Mouse (Mus musculus): Measurements from ENCODE around the gene Ngrn. TPM values are rescaled to one million over a fixed set of nuclear protein-coding genes. Genes with fewer than 3 reads are reported as not detected.

The Ngrn gene
- total and polyA plus RNA-seq, 3 experiments: 16.8 to 27.2 (median 22.9) TPM

GRCm38 (mm10) chr7:80246859-80247258, 14.2 kb upstream of the Ngrn start:
- no peak for TF ChIP-seq EP300 (IDR thresholded peaks at IDR 0.05; ENCODE audit: insufficient read depth, low read depth, low read length)
- no peak for TF ChIP-seq POLR2A (IDR thresholded peaks at IDR 0.05; ENCODE audit: insufficient read depth, low read depth, low read length)
- no peak for TF ChIP-seq CTCF (IDR thresholded peaks at IDR 0.05)
- Histone ChIP-seq H3K79me2 (replicated peaks; ENCODE audit: control insufficient read depth, insufficient read depth, low read length) (no peaks in the 10 kb centered on the region), H3K27ac (peak overlapping the region; percentile 78; the same call in 1 of the 2 replicates), H3K9ac (ENCODE audit: low read depth, low read length) (no peak overlapping the region), H3K27me3 (ENCODE audit: control insufficient read depth, insufficient read depth, low read length) (no peaks in the 10 kb centered on the region; the same call in 1 of the 2 replicates), H3K4me3 (peak overlapping the region; percentile 89; the same call in 1 of the 2 replicates), H3K36me3 (ENCODE audit: control insufficient read depth, insufficient read depth, low read length) (no peaks in the 10 kb centered on the region), H3K4me1 (ENCODE audit: control insufficient read depth, insufficient read depth, low read length) (no peaks in the 10 kb centered on the region)
- WGBS: 21% methylated on average over 7 of the region's 7 CpGs
- DNase-seq: no peak
- intact Hi-C loops (cut with DNase I): loop anchor here (2.0 kb wide), 2 partner anchors 14 to 16 kb away; partner anchors contain the start of genes Cib1 and Gdpgp1

- TF ChIP-seq POLR2A (IDR thresholded peaks at IDR 0.05; ENCODE audit: insufficient read depth, low read depth, low read length) (no peak), EP300 (IDR thresholded peaks at IDR 0.05; ENCODE audit: insufficient read depth, low read depth, low read length) (no peak)
- H3K4me3 ChIP-seq: no peak overlapping the region
- intact Hi-C loops (cut with DNase I): no loop called here
- WGBS: 75% methylated on average over 7 of the region's 7 CpGs
- H3K79me2 ChIP-seq (replicated peaks; ENCODE audit: control insufficient read depth, insufficient read depth, low read length): no peaks in the 10 kb centered on the region
- H3K36me3 ChIP-seq (ENCODE audit: control insufficient read depth, insufficient read depth, low read length): no peaks in the 10 kb centered on the region
- no peak for DNase-seq
- no peak overlapping the region for H3K9ac ChIP-seq (ENCODE audit: low read depth, low read length)
- no peaks in the 10 kb centered on the region for H3K4me1 ChIP-seq (ENCODE audit: control insufficient read depth, insufficient read depth, low read length)
- no peak overlapping the region for H3K27ac ChIP-seq
- H3K27me3 ChIP-seq (ENCODE audit: control insufficient read depth, insufficient read depth, low read length): no peaks in the 10 kb centered on the region; the same call in 1 of the 2 replicates
Measured at GRCm38 (mm10) chr7:80252437-80252836, 8.6 kb upstream of the Ngrn start.

DNA sequence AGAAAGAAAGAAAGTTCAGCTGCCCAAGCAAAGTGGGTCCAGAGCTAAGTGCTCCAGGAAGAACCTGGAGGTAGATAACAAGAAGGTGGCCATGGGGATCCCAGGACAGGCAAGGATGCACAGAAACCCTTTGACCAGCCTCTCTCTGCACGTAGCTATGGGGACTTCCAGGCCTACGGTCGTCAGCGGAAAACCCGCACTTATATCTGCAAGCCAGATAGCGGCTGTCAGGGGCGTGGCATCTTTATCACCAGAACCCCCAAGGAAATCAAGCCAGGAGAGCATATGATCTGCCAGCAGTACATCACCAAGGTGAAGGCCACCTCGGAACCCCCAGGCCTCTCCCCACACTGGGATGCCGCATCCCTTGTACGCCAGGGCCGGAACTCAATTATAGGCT, 8.1 kb upstream of the Ngrn start:
- no peak overlapping the region for H3K27ac ChIP-seq
- H3K9ac ChIP-seq (ENCODE audit: low read depth, low read length): no peak overlapping the region
- H3K27me3 ChIP-seq (ENCODE audit: control insufficient read depth, insufficient read depth, low read length): no peaks in the 10 kb centered on the region; the same call in 1 of the 2 replicates
- H3K36me3 ChIP-seq (ENCODE audit: control insufficient read depth, insufficient read depth, low read length): no peaks in the 10 kb centered on the region
- H3K4me3 ChIP-seq: no peak overlapping the region
- no peaks in the 10 kb centered on the region for H3K4me1 ChIP-seq (ENCODE audit: control insufficient read depth, insufficient read depth, low read length)
- no peaks in the 10 kb centered on the region for H3K79me2 ChIP-seq (replicated peaks; ENCODE audit: control insufficient read depth, insufficient read depth, low read length)
- TF ChIP-seq EP300 (IDR thresholded peaks at IDR 0.05; ENCODE audit: insufficient read depth, low read depth, low read length): no peak
- no peak for TF ChIP-seq CTCF (IDR thresholded peaks at IDR 0.05)
- no peak for TF ChIP-seq POLR2A (IDR thresholded peaks at IDR 0.05; ENCODE audit: insufficient read depth, low read depth, low read length)
- intact Hi-C loops (cut with DNase I): no loop called here
- 74% methylated on average over 11 of the region's 11 CpGs for WGBS
- no peak for DNase-seq

GRCm38 (mm10) chr7:80255981-80256380, 5.0 kb upstream of the Ngrn start:
- Histone ChIP-seq H3K4me3 (no peak overlapping the region), H3K27ac (no peak overlapping the region), H3K79me2 (replicated peaks; ENCODE audit: control insufficient read depth, insufficient read depth, low read length) (no peaks in the 10 kb centered on the region), H3K27me3 (ENCODE audit: control insufficient read depth, insufficient read depth, low read length) (no peaks in the 10 kb centered on the region), H3K9ac (ENCODE audit: low read depth, low read length) (no peak overlapping the region), H3K36me3 (ENCODE audit: control insufficient read depth, insufficient read depth, low read length) (no peaks in the 10 kb centered on the region), H3K4me1 (ENCODE audit: control insufficient read depth, insufficient read depth, low read length) (peaks cover 2% of the 10 kb centered on the region; the same call in 1 of the 2 replicates)
- intact Hi-C loops (cut with DNase I): no loop called here
- no peak for TF ChIP-seq POLR2A (IDR thresholded peaks at IDR 0.05; ENCODE audit: insufficient read depth, low read depth, low read length)
- peak; percentile 55 for TF ChIP-seq CTCF (IDR thresholded peaks at IDR 0.05)
- no peak for TF ChIP-seq EP300 (IDR thresholded peaks at IDR 0.05; ENCODE audit: insufficient read depth, low read depth, low read length)
- 67% methylated on average over 2 of the region's 2 CpGs for WGBS
- DNase-seq: no peak

- H3K79me2 ChIP-seq (replicated peaks; ENCODE audit: control insufficient read depth, insufficient read depth, low read length): no peaks in the 10 kb centered on the region
- TF ChIP-seq POLR2A (IDR thresholded peaks at IDR 0.05; ENCODE audit: insufficient read depth, low read depth, low read length) (no peak), EP300 (IDR thresholded peaks at IDR 0.05; ENCODE audit: insufficient read depth, low read depth, low read length) (no peak), CTCF (IDR thresholded peaks at IDR 0.05) (no peak)
- 63% methylated on average over 2 of the region's 2 CpGs for WGBS
- H3K36me3 ChIP-seq (ENCODE audit: control insufficient read depth, insufficient read depth, low read length): no peaks in the 10 kb centered on the region
- H3K4me1 ChIP-seq (ENCODE audit: control insufficient read depth, insufficient read depth, low read length): peaks cover 2% of the 10 kb centered on the region; the same call in 1 of the 2 replicates
- no peak overlapping the region for H3K4me3 ChIP-seq
- H3K27me3 ChIP-seq (ENCODE audit: control insufficient read depth, insufficient read depth, low read length): no peaks in the 10 kb centered on the region
- intact Hi-C loops (cut with DNase I): no loop called here
- no peak overlapping the region for H3K9ac ChIP-seq (ENCODE audit: low read depth, low read length)
- no peak overlapping the region for H3K27ac ChIP-seq
- DNase-seq: no peak
Measured at GRCm38 (mm10) chr7:80257706-80258105, 3.3 kb upstream of the Ngrn start.

DNA sequence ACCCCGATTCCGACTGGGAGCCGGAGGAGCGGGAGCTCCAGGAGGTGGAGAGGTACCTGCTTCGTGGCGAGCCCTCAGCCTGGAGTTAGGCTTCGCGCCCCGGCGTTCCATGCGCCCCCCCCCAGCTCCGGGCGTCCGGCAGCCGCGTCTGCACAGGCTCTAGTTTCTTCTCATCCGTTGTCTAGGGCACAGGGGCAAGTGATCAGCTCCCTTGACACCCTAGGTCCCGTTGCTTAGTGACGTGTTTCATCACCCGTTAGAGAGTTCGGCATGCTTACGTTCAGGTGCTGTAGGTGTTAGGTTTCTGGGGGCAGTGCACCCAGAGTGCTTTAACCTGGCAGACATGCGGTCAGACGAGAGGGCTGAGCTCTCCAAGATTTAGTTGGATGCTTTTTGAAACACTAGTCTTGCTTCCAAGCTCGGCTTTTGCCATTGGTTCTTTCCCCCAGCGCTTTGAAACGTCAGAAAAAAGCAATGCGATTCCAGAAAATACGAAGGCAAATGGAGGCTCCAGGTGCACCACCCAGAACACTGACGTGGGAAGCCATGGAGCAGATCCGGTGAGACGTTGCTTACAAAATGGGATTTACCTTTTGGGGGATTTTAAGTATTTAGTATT, 466 bp downstream of the Ngrn start:
- no peaks in the 10 kb centered on the region for H3K36me3 ChIP-seq (ENCODE audit: control insufficient read depth, insufficient read depth, low read length)
- WGBS: under 1% methylated on average over 32 of the region's 32 CpGs
- peaks cover 2% of the 10 kb centered on the region; the same call in 1 of the 2 replicates for H3K4me1 ChIP-seq (ENCODE audit: control insufficient read depth, insufficient read depth, low read length)
- intact Hi-C loops (cut with DNase I): loop anchor here (1.0 kb wide), 1 partner anchor 8 kb away; the partner anchor contains the start of gene Vps33b
- H3K9ac ChIP-seq (ENCODE audit: low read depth, low read length): peak overlapping the region; percentile 87
- no peak for DNase-seq
- no peaks in the 10 kb centered on the region for H3K27me3 ChIP-seq (ENCODE audit: control insufficient read depth, insufficient read depth, low read length)
- TF ChIP-seq CTCF (IDR thresholded peaks at IDR 0.05) (no peak), EP300 (IDR thresholded peaks at IDR 0.05; ENCODE audit: insufficient read depth, low read depth, low read length) (no peak), POLR2A (IDR thresholded peaks at IDR 0.05; ENCODE audit: insufficient read depth, low read depth, low read length) (no peak)
- H3K79me2 ChIP-seq (replicated peaks; ENCODE audit: control insufficient read depth, insufficient read depth, low read length): no peaks in the 10 kb centered on the region
- peak overlapping the region; percentile 85 for H3K27ac ChIP-seq
- H3K4me3 ChIP-seq: peak overlapping the region; percentile 89
